In the genomic region with DNA sequence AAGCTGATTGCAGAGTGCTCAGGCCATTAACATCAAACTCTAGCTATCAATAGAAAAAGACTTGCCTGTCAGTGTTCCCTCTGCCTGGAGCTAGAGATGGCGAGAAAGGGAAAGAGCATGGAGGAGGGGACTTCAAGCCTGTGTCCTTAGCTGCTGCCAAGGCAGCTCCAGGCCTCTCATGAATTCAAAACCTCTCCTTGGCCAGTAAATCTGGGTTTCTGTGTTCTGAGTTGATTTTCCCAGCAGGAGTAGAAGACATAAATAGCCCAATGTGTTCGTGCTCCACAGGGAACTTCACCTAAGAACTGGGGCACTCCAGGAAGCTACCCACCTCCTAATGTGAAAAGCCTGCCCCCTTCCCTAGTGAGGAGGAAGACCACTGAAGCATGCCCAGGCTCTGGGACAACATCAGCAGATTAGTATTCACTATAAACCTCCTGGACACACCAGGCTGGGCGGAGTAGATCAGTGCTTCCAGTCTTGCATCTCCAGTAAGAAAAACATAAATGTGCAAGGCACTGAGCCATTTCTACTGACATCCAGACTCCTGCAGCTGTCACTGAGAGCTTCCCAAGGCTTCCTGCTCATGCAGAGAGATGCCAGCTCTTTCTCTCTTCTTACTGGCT, we compare ENCODE assay signal across 11 mouse cellular contexts.
DNase-seq lines count a peak whose midpoint lies in the region.
"Had no signal": no experiment of that assay in that cellular context is flagged by ENCODE, and none has a peak within 500 bp of the region (broad histone marks: within the 10 kb centered on the region; RNA-seq: fewer than 3 reads in every experiment).

No protein-coding gene starts in this region.

- peak; percentile 5 to 10 for DNase-seq in layer of hippocampus, adult 8-10 months (ENCODE audit: low spot score in 2 of 2)
- no peak for DNase-seq in layer of hippocampus, postnatal 25 days (ENCODE audit: extremely low spot score in 1 of 2, low spot score in 1 of 2)
- peak; percentile 44 for DNase-seq in cerebellum, adult 9-11 months
- DNase-seq in layer of hippocampus, postnatal 14 days (ENCODE audit: low spot score in 2 of 2), result peak; percentile 4 to 28
- DNase-seq in right cerebral cortex, postnatal 14 days, result peak; percentile 5
- no peak for DNase-seq in lung, postnatal 14 days
- DNase-seq in T-cell, adult 2 months (ENCODE audit: low spot score), result no peak
- DNase-seq: adrenal gland, postnatal 14 days; kidney, postnatal 36 days; lung, postnatal 10 days; midbrain, embryonic 14.5 days had no signal

Comparison
In these comparisons a context has a peak if more than half of its experiments do, and no peak if none do; other contexts are left out.
1. DNase-seq: peak in layer of hippocampus, adult 8-10 months (2 of 2), cerebellum, adult 9-11 months (single experiment), layer of hippocampus, postnatal 14 days (2 of 2) and right cerebral cortex, postnatal 14 days (single experiment); none in layer of hippocampus, postnatal 25 days (0 of 2), lung, postnatal 14 days (single experiment) and T-cell, adult 2 months (single experiment).